In the genomic region with DNA sequence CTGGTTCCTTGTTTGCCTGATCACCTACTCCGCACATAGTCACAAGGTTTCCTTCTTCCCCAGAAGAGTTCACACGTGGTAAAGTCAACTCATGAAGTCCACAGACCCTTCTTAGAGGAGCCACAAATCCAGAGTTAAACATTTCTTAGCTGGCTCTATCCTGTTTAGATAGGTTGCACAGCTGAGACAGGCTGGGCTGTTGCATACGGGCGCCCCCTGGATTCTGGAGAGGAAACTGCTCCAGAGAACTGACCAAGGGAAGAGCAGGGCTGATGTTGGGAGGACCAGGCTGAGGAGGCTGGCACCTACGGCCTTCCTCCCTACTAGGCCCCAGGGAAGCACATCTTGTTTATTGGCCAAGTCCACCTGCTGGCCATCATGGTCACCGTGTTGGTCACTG, we compare ENCODE assay signal across 8 mouse cellular contexts.
A peak's percentile ranks its signal among the peaks of the same experiment; 100 is the strongest.
DNase-seq lines count a peak whose midpoint lies in the region; ATAC-seq and TF ChIP-seq lines count a peak whose summit lies in the region.

No protein-coding gene starts in this region.

- WGBS in midbrain, embryonic 11.5 days: 33% methylated on average over 6 of the region's 6 CpGs
- 34% methylated on average over 6 of the region's 6 CpGs for WGBS in midbrain, embryonic 16.5 days
- WGBS in intestine, postnatal 0 days: 12% methylated on average over 6 of the region's 6 CpGs
- WGBS in midbrain, embryonic 14.5 days: 31% methylated on average over 6 of the region's 6 CpGs

- no peaks in the 10 kb centered on the region for H3K27me3 ChIP-seq in midbrain, embryonic 11.5 days (ENCODE audit: control insufficient read depth, insufficient read depth, low read length)
- H3K27me3 ChIP-seq in midbrain, embryonic 16.5 days (ENCODE audit: control insufficient read depth, insufficient read depth, low read depth, low read length): no peaks in the 10 kb centered on the region
- no peaks in the 10 kb centered on the region for H3K27me3 ChIP-seq in intestine, postnatal 0 days (replicated peaks; ENCODE audit: control insufficient read depth, insufficient read depth, low read length)
- no peaks in the 10 kb centered on the region for H3K27me3 ChIP-seq in midbrain, embryonic 14.5 days (ENCODE audit: control insufficient read depth, insufficient read depth, low read length)
- no peaks in the 10 kb centered on the region for H3K27me3 ChIP-seq in splenic B cell, adult 2 months (ENCODE audit: control insufficient read depth, insufficient read depth, low read length, poor library complexity, severe bottlenecking)

- ATAC-seq in midbrain, embryonic 11.5 days (ENCODE audit: low FRiP score): 0 out of 2 replicates have a peak, but pooled peaks have one; percentile 31
- no peak for ATAC-seq in midbrain, embryonic 16.5 days
- peak; percentile 82 for ATAC-seq in intestine, postnatal 0 days
- no peak; the same call in 1 of the 2 replicates for ATAC-seq in midbrain, embryonic 14.5 days (ENCODE audit: low FRiP score, low TSS enrichment)

- no peaks in the 10 kb centered on the region for H3K9me3 ChIP-seq in midbrain, embryonic 11.5 days (ENCODE audit: control insufficient read depth, low read length)
- H3K9me3 ChIP-seq in midbrain, embryonic 16.5 days (replicated peaks; ENCODE audit: control insufficient read depth, low read length, poor library complexity, severe bottlenecking): no peaks in the 10 kb centered on the region
- H3K9me3 ChIP-seq in intestine, postnatal 0 days (ENCODE audit: control insufficient read depth): no peaks in the 10 kb centered on the region
- no peaks in the 10 kb centered on the region for H3K9me3 ChIP-seq in midbrain, embryonic 14.5 days (ENCODE audit: control insufficient read depth, low read length)

- H3K4me3 ChIP-seq in midbrain, embryonic 11.5 days (ENCODE audit: low read depth, low read length): no peak overlapping the region
- H3K4me3 ChIP-seq in midbrain, embryonic 16.5 days (ENCODE audit: low read depth, low read length): no peak overlapping the region
- no peak overlapping the region for H3K4me3 ChIP-seq in intestine, postnatal 0 days (ENCODE audit: low read depth, low read length)
- no peak overlapping the region for H3K4me3 ChIP-seq in midbrain, embryonic 14.5 days (replicated peaks; ENCODE audit: low read depth, low read length)

- H3K27ac ChIP-seq in midbrain, embryonic 11.5 days (ENCODE audit: low read depth, low read length): no peak overlapping the region
- no peak overlapping the region for H3K27ac ChIP-seq in midbrain, embryonic 16.5 days (ENCODE audit: low read length)
- H3K27ac ChIP-seq in intestine, postnatal 0 days (ENCODE audit: low read depth, low read length): no peak overlapping the region
- no peak overlapping the region for H3K27ac ChIP-seq in midbrain, embryonic 14.5 days (replicated peaks; ENCODE audit: low read depth, low read length)

- peaks cover 20% of the 10 kb centered on the region for H3K4me1 ChIP-seq in midbrain, embryonic 11.5 days (ENCODE audit: control insufficient read depth, insufficient read depth, low read length)
- H3K4me1 ChIP-seq in midbrain, embryonic 16.5 days (ENCODE audit: control insufficient read depth, insufficient read depth, low read length): peaks cover 13% of the 10 kb centered on the region; the same call in 1 of the 2 replicates
- H3K4me1 ChIP-seq in intestine, postnatal 0 days (replicated peaks; ENCODE audit: control insufficient read depth, insufficient read depth, low read length): no peaks in the 10 kb centered on the region
- peaks cover 20% of the 10 kb centered on the region for H3K4me1 ChIP-seq in midbrain, embryonic 14.5 days (ENCODE audit: control insufficient read depth, insufficient read depth, low read length)

- no peaks in the 10 kb centered on the region for H3K36me3 ChIP-seq in midbrain, embryonic 11.5 days (ENCODE audit: control insufficient read depth, insufficient read depth, low read length)
- H3K36me3 ChIP-seq in midbrain, embryonic 16.5 days (ENCODE audit: control insufficient read depth, insufficient read depth, low read length): no peaks in the 10 kb centered on the region
- H3K36me3 ChIP-seq in intestine, postnatal 0 days (ENCODE audit: control insufficient read depth, insufficient read depth): no peaks in the 10 kb centered on the region
- H3K36me3 ChIP-seq in midbrain, embryonic 14.5 days (ENCODE audit: control insufficient read depth, insufficient read depth, low read length): no peaks in the 10 kb centered on the region
- no peaks in the 10 kb centered on the region for H3K36me3 ChIP-seq in splenic B cell, adult 2 months (ENCODE audit: control insufficient read depth, insufficient read depth, low read length, poor library complexity, severe bottlenecking)

- DNase-seq in midbrain, embryonic 11.5 days (ENCODE audit: low spot score, missing footprints): peak; percentile 92
- peak; percentile 51 to 73 for DNase-seq in cerebellum, postnatal 4 days (ENCODE audit: low spot score in 2 of 2)
- peak; percentile 44 to 61 for DNase-seq in gastrocnemius, adult 8-10 months (ENCODE audit: low spot score in 2 of 2)
- DNase-seq in left cerebral cortex, postnatal 25 days (ENCODE audit: low spot score in 2 of 2): peak; percentile 67 to 72
- DNase-seq in midbrain, embryonic 14.5 days: peak; percentile 69
- peak; percentile 86 for DNase-seq in splenic B cell, adult 2 months (ENCODE audit: low read depth, low spot score)

- no peak overlapping the region for H3K9ac ChIP-seq in midbrain, embryonic 11.5 days (ENCODE audit: low read length)
- H3K9ac ChIP-seq in midbrain, embryonic 16.5 days (ENCODE audit: low read depth, low read length): no peak overlapping the region
- no peak overlapping the region for H3K9ac ChIP-seq in intestine, postnatal 0 days (ENCODE audit: low read depth, low read length)
- no peak overlapping the region for H3K9ac ChIP-seq in midbrain, embryonic 14.5 days (replicated peaks; ENCODE audit: low read length)

- H3K4me2 ChIP-seq in midbrain, embryonic 11.5 days: no peak overlapping the region
- no peak overlapping the region for H3K4me2 ChIP-seq in midbrain, embryonic 16.5 days (ENCODE audit: low read length)
- no peak overlapping the region for H3K4me2 ChIP-seq in intestine, postnatal 0 days (replicated peaks; ENCODE audit: low read depth)
- H3K4me2 ChIP-seq in midbrain, embryonic 14.5 days (ENCODE audit: low read length): no peak overlapping the region

- intact Hi-C loops in left cerebral cortex, postnatal 25 days (cut with DNase I): loop anchor here (2.0 kb wide), 1 partner anchor 141 kb away; a partner anchor contains a TSS

- peak; percentile 97 for TF ChIP-seq CTCF in intestine, postnatal 0 days (IDR thresholded peaks at IDR 0.05; ENCODE audit: low read depth)

Comparison
In these comparisons a context has a peak if more than half of its experiments do, and no peak if none do; other contexts are left out.
1. ATAC-seq: peak in midbrain, embryonic 11.5 days (single experiment) and intestine, postnatal 0 days (single experiment); none in midbrain, embryonic 16.5 days (single experiment) and midbrain, embryonic 14.5 days (single experiment).
2. Peak in every context shown above with its lines, with median percentiles within 50 percentile points of each other: DNase-seq.